ENCODE assay signal across 11 mouse cellular contexts in the genomic region with DNA sequence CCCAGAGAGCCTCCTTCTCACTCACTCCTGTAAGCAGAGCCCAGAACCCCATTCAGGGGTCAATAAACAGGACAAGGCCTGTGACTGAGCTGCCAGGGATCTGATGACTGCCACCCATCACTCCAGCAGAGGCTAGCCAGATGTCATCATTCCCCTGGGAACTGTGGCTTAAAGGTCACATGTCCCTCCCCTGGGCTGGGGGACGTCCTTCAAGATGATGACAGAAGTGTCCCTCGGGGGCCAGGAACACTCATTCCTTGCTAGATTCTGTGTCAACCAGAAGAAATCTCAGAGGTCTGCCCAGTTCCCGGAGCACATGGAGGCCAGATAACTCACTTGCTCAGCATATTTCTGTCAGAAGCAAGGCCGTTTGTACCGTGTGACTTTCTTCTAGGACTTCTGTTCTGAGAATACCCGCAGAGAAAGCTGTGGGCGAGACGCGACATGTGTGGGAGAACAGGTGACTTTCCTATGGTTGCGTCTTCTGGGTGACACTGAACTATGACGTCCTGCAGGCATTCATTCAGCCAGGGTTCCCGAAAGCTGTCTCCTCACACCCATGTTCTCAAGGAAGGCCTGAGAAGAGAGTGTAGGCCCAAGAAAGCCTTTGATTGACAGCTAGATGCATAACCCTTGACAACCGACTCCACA. TPM values are rescaled to one million over a fixed set of nuclear protein-coding genes. Genes with fewer than 3 reads are reported as not detected.
A peak's percentile ranks its signal among the peaks of the same experiment; 100 is the strongest.
DNase-seq lines count a peak whose midpoint lies in the region; ATAC-seq and TF ChIP-seq lines count a peak whose summit lies in the region.
"Had no signal": no experiment of that assay in that cellular context is flagged by ENCODE, and none has a peak within 500 bp of the region (broad histone marks: within the 10 kb centered on the region; RNA-seq: fewer than 3 reads in every experiment).

No protein-coding gene starts in this region.

- ATAC-seq in heart, embryonic 12.5 days (ENCODE audit: insufficient number of reproducible peaks, low FRiP score) = no peak
- ATAC-seq in lung, embryonic 15.5 days (ENCODE audit: borderline replicate concordance, extremely low read depth, low FRiP score, low TSS enrichment) = 0 out of 2 replicates have a peak, but pooled peaks have one; percentile 13
- ATAC-seq: Patski had no signal

- TF ChIP-seq RAD21 in CH12.LX (IDR thresholded peaks at IDR 0.05; ENCODE audit: low read depth, low read length) = no peak

- H3K9me3 ChIP-seq in CH12.LX (replicated peaks; ENCODE audit: low read length) = peaks cover 14% of the 10 kb centered on the region
- H3K9me3 ChIP-seq in heart, embryonic 12.5 days (replicated peaks) = peaks cover 8% of the 10 kb centered on the region; the same call in 1 of the 2 replicates
- no peaks in the 10 kb centered on the region for H3K9me3 ChIP-seq in lung, embryonic 15.5 days
- H3K9me3 ChIP-seq: embryonic facial prominence, embryonic 13.5 days had no signal

- in situ Hi-C loops in CH12.LX (cut with MboI; ENCODE audit: low pct_ligation_motif_present, low pct_unique_long_range_greater_than_20kb, low sequenced_read_pairs) = no loop called here

- no peak overlapping the region for H3K9ac ChIP-seq in CH12.LX (ENCODE audit: insufficient read depth, low read depth)
- no peak overlapping the region for H3K9ac ChIP-seq in heart, embryonic 12.5 days
- H3K9ac ChIP-seq in lung, embryonic 15.5 days = no peak overlapping the region
- H3K9ac ChIP-seq: embryonic facial prominence, embryonic 13.5 days had no signal

- TF ChIP-seq POLR2A in CH12.LX (IDR thresholded peaks at IDR 0.05; ENCODE audit: low read depth, low read length) = no peak

- no peak for TF ChIP-seq CTCF in CH12.LX (conservative IDR thresholded peaks at IDR 0.05 in 1 of 2, IDR thresholded peaks at IDR 0.05 in 1 of 2; ENCODE audit: low read depth in 2 of 2, low read length in 2 of 2)

- H3K36me3 ChIP-seq in CH12.LX (replicated peaks in 1 of 2; ENCODE audit: control insufficient read depth in 1 of 2, insufficient read depth in 1 of 2, low read length in 1 of 2) = no peaks in the 10 kb centered on the region
- peaks cover 14% of the 10 kb centered on the region for H3K36me3 ChIP-seq in heart, embryonic 12.5 days
- H3K36me3 ChIP-seq in lung, embryonic 15.5 days = 0 out of 2 replicates have a peak, but pooled peaks cover 4% of the 10 kb centered on the region

- no peak overlapping the region for H3K4me2 ChIP-seq in CH12.LX (ENCODE audit: insufficient read depth, low read depth, poor library complexity, severe bottlenecking)
- H3K4me2 ChIP-seq in heart, embryonic 12.5 days = no peak overlapping the region
- H3K4me2 ChIP-seq in lung, embryonic 15.5 days = no peak overlapping the region
- H3K4me2 ChIP-seq: embryonic facial prominence, embryonic 13.5 days had no signal

- dilution Hi-C loops in CH12.LX (cut with MboI; ENCODE audit: extremely low pct_ligation_motif_present, extremely low pct_unique_long_range_greater_than_20kb, low sequenced_read_pairs) = no loop called here

- no peaks in the 10 kb centered on the region for H3K27me3 ChIP-seq in CH12.LX (replicated peaks)
- no peaks in the 10 kb centered on the region for H3K27me3 ChIP-seq in heart, embryonic 12.5 days (replicated peaks)
- H3K27me3 ChIP-seq in lung, embryonic 15.5 days = no peaks in the 10 kb centered on the region
- H3K27me3 ChIP-seq: embryonic facial prominence, embryonic 13.5 days; Patski had no signal

- H3K4me3 ChIP-seq in CH12.LX (replicated peaks in 1 of 3; ENCODE audit: low read depth in 2 of 3, low read length in 2 of 3, poor library complexity in 1 of 3) = no peak overlapping the region
- no peak overlapping the region for H3K4me3 ChIP-seq in heart, embryonic 12.5 days
- H3K4me3 ChIP-seq in lung, embryonic 15.5 days = no peak overlapping the region
- H3K4me3 ChIP-seq: embryonic facial prominence, embryonic 13.5 days had no signal

- WGBS in heart, embryonic 12.5 days = 49% methylated on average over 13 of the region's 13 CpGs
- 62% methylated on average over 13 of the region's 13 CpGs for WGBS in lung, embryonic 15.5 days

- TF ChIP-seq EP300 in CH12.LX (IDR thresholded peaks at IDR 0.05; ENCODE audit: low read length) = peak; percentile 62

- DNase-seq in gastrocnemius, adult 18-20 months (ENCODE audit: low spot score) = peak; percentile 67
- no peak for DNase-seq in gastrocnemius, postnatal 4 days (ENCODE audit: low spot score in 2 of 2)
- DNase-seq in CH12.LX (ENCODE audit: extremely low read depth) = peak; percentile 89
- no peak for DNase-seq in right cerebral cortex, adult 2 months (ENCODE audit: low spot score in 2 of 2)
- no peak for DNase-seq in thymus, postnatal 25 days
- DNase-seq in cerebellum, adult 9-11 months = no peak

- no peaks in the 10 kb centered on the region for H3K79me2 ChIP-seq in CH12.LX (replicated peaks; ENCODE audit: control insufficient read depth, extremely low read depth, insufficient read depth, poor library complexity, severe bottlenecking)

- H3K4me1 ChIP-seq in CH12.LX (ENCODE audit: control insufficient read depth in 1 of 2, insufficient read depth in 2 of 2) = peaks cover 25 to 61% of the 10 kb centered on the region in 2 experiments
- H3K4me1 ChIP-seq in heart, embryonic 12.5 days (replicated peaks) = peaks cover 69% of the 10 kb centered on the region
- H3K4me1 ChIP-seq in lung, embryonic 15.5 days = peaks cover 62% of the 10 kb centered on the region

- no peak overlapping the region for H3K27ac ChIP-seq in CH12.LX (ENCODE audit: insufficient read depth, low read depth)
- peak overlapping the region; percentile 42 for H3K27ac ChIP-seq in heart, embryonic 12.5 days (ENCODE audit: poor library complexity, severe bottlenecking)
- H3K27ac ChIP-seq in lung, embryonic 15.5 days = no peak overlapping the region
- H3K27ac ChIP-seq: embryonic facial prominence, embryonic 13.5 days; stomach, postnatal 0 days had no signal

TF ChIP-seq in CH12.LX, 34 proteins besides CTCF, POLR2A, EP300 and RAD21 (continues in another document):
- TF ChIP-seq SIN3A (IDR thresholded peaks at IDR 0.05; ENCODE audit: low read length) = no peak
- TF ChIP-seq NELFE (IDR thresholded peaks at IDR 0.05; ENCODE audit: low read depth, low read length) = no peak
- peak; percentile 73; the same call in 1 of the 2 replicates for TF ChIP-seq IRF4 (IDR thresholded peaks at IDR 0.05; ENCODE audit: low read depth, low read length)
- TF ChIP-seq MAZ (IDR thresholded peaks at IDR 0.05; ENCODE audit: low read depth, low read length) = 0 out of 2 replicates have a peak, but pooled peaks have one; percentile 15
- TF ChIP-seq MEF2A (IDR thresholded peaks at IDR 0.05; ENCODE audit: borderline replicate concordance, low read depth, low read length) = 0 out of 2 replicates have a peak, but pooled peaks have one; percentile 38
- TF ChIP-seq MAX (IDR thresholded peaks at IDR 0.05; ENCODE audit: low read length) = peak; percentile 65; the same call in 1 of the 2 replicates
- TF ChIP-seq USF2 (conservative IDR thresholded peaks at IDR 0.05; ENCODE audit: low read depth, low read length) = peak; percentile 57
- peak; percentile 87 for TF ChIP-seq ETS1 (conservative IDR thresholded peaks at IDR 0.05; ENCODE audit: low read depth, low read length)
- TF ChIP-seq HCFC1 (IDR thresholded peaks at IDR 0.05; ENCODE audit: low read depth, low read length) = no peak
- peak; percentile 57; the same call in 1 of the 2 replicates for TF ChIP-seq MYC (IDR thresholded peaks at IDR 0.05; ENCODE audit: low read depth, low read length)
- peak; percentile 69; the same call in 1 of the 2 replicates for TF ChIP-seq MAFK (IDR thresholded peaks at IDR 0.05; ENCODE audit: insufficient replicate concordance, low read length)
- TF ChIP-seq JUN (IDR thresholded peaks at IDR 0.05; ENCODE audit: insufficient read depth, low read depth, low read length) = peak; percentile 39; the same call in 1 of the 2 replicates
- 0 out of 2 replicates have a peak, but pooled peaks have one; percentile 29 for TF ChIP-seq JUND (conservative IDR thresholded peaks at IDR 0.05; ENCODE audit: low read depth, low read length)
- no peak for TF ChIP-seq CHD1 (IDR thresholded peaks at IDR 0.05; ENCODE audit: low read depth, low read length)
- TF ChIP-seq E2F4 (IDR thresholded peaks at IDR 0.05; ENCODE audit: insufficient replicate concordance, low read depth, low read length) = no peak
- no peak for TF ChIP-seq NRF1 (IDR thresholded peaks at IDR 0.05; ENCODE audit: low read depth, low read length)
- TF ChIP-seq USF1 (IDR thresholded peaks at IDR 0.05; ENCODE audit: low read depth, low read length) = peak; percentile 60
- no peak for TF ChIP-seq ELF1 (IDR thresholded peaks at IDR 0.05; ENCODE audit: low read depth, low read length)
- TF ChIP-seq BHLHE40 (IDR thresholded peaks at IDR 0.05; ENCODE audit: low read depth, low read length) = peak; percentile 78
- no peak for TF ChIP-seq GABPA (IDR thresholded peaks at IDR 0.05; ENCODE audit: insufficient replicate concordance, low read depth, low read length)
- 0 out of 2 replicates have a peak, but pooled peaks have one; percentile 57 for TF ChIP-seq KAT2A (IDR thresholded peaks at IDR 0.05; ENCODE audit: insufficient replicate concordance, low read length)
- no peak for TF ChIP-seq ZKSCAN1 (IDR thresholded peaks at IDR 0.05; ENCODE audit: borderline replicate concordance, low read depth, low read length)
- no peak for TF ChIP-seq PAX5 (IDR thresholded peaks at IDR 0.05; ENCODE audit: low read length)
- no peak for TF ChIP-seq ZC3H11A (IDR thresholded peaks at IDR 0.05; ENCODE audit: low read depth, low read length)
- TF ChIP-seq MXI1 (IDR thresholded peaks at IDR 0.05; ENCODE audit: low read depth, low read length) = no peak
- TF ChIP-seq SMC3 (IDR thresholded peaks at IDR 0.05; ENCODE audit: low read depth, low read length) = no peak
- TF ChIP-seq CHD2 (IDR thresholded peaks at IDR 0.05; ENCODE audit: low read length) = no peak
- TF ChIP-seq TBP (conservative IDR thresholded peaks at IDR 0.05; ENCODE audit: low read depth, low read length) = no peak
- no peak for TF ChIP-seq RCOR1 (conservative IDR thresholded peaks at IDR 0.05; ENCODE audit: low read depth, low read length)
- TF ChIP-seq ZMIZ1 (IDR thresholded peaks at IDR 0.05; ENCODE audit: low read depth, low read length) = no peak
- TF ChIP-seq UBTF (IDR thresholded peaks at IDR 0.05; ENCODE audit: low read depth, low read length) = no peak
- peak; percentile 78 for TF ChIP-seq TCF12 (IDR thresholded peaks at IDR 0.05; ENCODE audit: low read depth, low read length)

RNA-seq across cellular contexts. Expression of gene Smad3, which starts 46.1 kb away (rescaled TPM):
- 10 to 100 TPM; 56.8 to 76.4 TPM for total RNA-seq in gastrocnemius, adult 18-20 months (2021)
- 10 to 100 TPM; 42.9 to 44.6 TPM for total RNA-seq in gastrocnemius, postnatal 4 days (2021)
- total RNA-seq in CH12.LX (2012; rRNA removed) = 0.50 and 0.81 TPM in 2 replicates
- total RNA-seq in CH12.LX (2014; rRNA removed) = 0.43 and 1.5 TPM in 2 replicates
- polyA plus RNA-seq in CH12.LX (2012; ENCODE audit: insufficient read length, low read depth) = 0.90 and 1.2 TPM in 2 replicates
- polyA plus RNA-seq in heart, embryonic 12.5 days (2016; fragmentation: Nextera tagmentation; extraction: Ambion mirVana) = 17.0 and 18.9 TPM in 2 replicates
- polyA plus RNA-seq in lung, embryonic 15.5 days (2015; fragmentation: Nextera tagmentation; extraction: Ambion mirVana) = 20.2 and 20.7 TPM in 2 replicates

Comparison
In these comparisons a context has a peak if more than half of its experiments do, and no peak if none do; other contexts are left out.
1. DNase-seq: peak in gastrocnemius, adult 18-20 months (single experiment) and CH12.LX (single experiment); none in gastrocnemius, postnatal 4 days (0 of 2), right cerebral cortex, adult 2 months (0 of 2), thymus, postnatal 25 days (single experiment) and cerebellum, adult 9-11 months (single experiment).
2. RNA of gene Smad3, which starts 46.1 kb away (total RNA-seq): 56.8 to 76.4 TPM in gastrocnemius, adult 18-20 months and 42.9 to 44.6 TPM in gastrocnemius, postnatal 4 days; 0.43 to 1.5 TPM in CH12.LX; every median in the first group is over 10 times any median in the second.